Mouse (Mus musculus): ENCODE results near the gene B3gnt3.

The B3gnt3 gene

GRCm38 (mm10) chr8:71679116-71679515 lies 22.5 kb downstream of the B3gnt3 start:
- no peak for DNase-seq (ENCODE audit: low read depth, low spot score)

DNA sequence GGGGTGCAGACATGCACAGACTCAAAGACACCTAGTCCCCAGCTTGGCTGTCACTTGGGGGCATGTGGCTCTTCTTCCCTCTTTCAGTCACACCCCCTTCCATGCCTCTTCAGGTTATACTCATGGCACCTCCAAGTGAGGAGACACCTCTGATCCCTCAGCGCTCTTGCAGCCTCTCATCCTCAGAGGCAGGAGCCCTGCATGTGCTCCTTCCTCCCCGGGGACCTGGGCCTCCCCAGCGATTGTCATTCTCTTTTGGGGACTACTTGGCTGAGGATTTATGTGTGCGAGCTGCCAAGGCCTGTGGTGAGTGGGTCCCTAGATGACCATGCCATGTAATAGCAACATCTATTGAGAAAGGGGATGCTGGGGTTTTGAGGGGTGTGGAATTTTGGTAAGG lies 23.4 kb downstream of the B3gnt3 start:
- DNase-seq (ENCODE audit: low read depth, low spot score) = no peak

DNA sequence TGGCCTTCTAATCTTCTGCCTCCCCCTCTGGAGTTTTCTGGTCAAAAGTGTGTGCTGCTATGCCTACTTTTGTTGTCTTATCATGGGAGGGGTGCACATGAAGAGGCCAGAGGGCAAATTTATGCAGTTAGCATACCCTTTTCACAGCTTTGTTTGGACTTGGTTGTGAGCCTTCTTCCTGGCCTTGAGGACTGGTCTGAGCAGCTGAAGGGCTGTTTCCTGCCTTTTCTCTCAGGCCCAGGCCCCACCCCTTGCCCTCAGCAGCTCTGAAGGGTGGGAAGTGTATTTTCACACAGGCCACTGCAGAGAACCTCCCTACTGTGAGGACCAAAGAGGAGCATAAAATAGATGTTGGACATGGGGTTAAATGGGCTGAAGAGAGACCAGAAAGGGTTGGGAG lies 24.0 kb downstream of the B3gnt3 start:
- DNase-seq (ENCODE audit: low read depth, low spot score) = no peak

- no peak for DNase-seq (ENCODE audit: low read depth, low spot score)
Observed at GRCm38 (mm10) chr8:71676803-71677202, 24.8 kb downstream of the B3gnt3 start.

DNA sequence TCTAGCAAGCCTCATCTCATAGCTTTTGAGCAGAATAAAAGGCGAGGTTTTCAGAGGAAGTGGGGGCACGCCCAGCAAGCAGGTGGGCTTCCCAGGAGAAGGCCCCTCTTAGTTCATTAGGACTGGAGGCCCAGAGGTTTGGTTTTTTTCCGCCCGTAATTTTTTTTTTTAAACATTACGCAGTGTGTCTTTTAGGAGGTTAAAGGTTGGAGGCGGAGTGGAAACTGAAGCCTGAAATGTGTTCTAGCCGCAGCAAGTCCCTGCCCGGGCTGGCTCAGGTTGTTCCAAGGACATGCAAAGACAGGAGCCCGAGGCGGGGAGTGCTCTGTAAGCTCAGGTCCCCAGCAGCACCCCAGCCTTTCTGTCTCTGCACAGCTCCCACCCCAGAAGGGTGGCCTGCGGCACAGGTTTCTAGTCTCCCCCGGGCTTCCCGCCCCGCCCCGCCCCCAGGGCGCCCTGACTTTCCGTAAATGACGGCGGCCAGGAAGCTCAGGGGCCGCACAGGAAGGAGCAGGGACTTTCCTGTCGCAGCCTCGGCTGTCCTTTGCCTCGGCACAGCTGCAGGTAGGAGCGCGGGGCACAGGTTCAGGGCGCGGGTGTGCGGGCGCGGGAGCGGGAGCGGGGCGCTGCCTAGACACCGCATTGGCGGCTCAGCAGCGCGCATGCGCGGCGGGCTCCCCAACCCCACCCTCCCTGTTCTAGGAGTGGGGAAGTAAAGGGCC lies 25.4 kb downstream of the B3gnt3 start, which contains the start of gene Jak3:
Gene Jak3, plus strand, starts transcription at position 277 of the 722 bp plus-strand sequence.
- peak; percentile 46 for DNase-seq (ENCODE audit: low read depth, low spot score)

DNA sequence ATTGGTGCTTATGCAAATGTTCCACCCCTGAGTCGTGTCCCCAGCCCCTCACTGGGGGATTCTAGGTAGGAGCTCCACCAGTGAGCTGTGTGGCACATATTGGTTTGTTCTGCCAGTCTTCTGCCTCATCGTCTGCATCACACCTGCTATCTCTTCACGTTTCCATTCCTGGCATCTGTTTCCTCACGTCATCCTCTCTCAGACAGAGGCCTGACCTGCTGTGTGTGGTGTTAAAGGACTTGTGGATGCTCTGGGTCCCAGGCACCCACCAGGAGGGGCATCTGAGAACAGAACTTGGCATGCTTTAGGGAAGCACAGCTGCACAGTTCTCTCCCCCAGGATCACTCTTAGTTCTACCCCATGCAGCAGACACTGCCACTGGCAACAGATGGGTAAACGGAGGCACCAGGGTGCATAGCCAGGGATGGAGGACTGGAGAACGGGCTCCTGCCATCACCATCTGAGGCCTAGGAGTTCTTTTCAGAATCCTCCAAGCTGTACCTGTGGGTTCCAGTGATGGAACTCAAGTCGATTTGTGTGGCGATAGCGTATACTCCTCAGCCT lies 26.1 kb downstream of the B3gnt3 start:
- no peak for DNase-seq (ENCODE audit: low read depth, low spot score)

DNA sequence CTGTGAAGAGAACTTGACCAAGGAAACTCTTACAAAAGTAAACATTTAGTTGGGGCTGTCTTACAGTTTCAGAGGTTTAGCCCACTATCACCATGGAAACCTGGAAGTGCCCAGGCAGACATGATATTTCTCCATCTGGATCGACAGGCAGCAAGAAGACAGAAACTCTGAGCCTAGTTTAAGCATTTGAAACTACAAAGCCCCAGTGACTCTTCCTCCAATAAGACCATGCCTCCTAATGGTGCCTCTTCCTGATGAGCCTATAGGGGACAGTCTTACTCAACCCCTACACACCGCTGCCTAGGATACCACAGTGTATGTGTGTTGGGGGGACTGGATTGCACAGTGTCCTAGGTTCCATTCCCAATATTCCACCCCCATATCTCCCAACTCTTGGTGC lies 27.5 kb downstream of the B3gnt3 start:
- no peak for DNase-seq (ENCODE audit: low read depth, low spot score)

- DNase-seq (ENCODE audit: low read depth, low spot score) = no peak
Observed at GRCm38 (mm10) chr8:71672168-71672735, 29.3 kb downstream of the B3gnt3 start.

DNA sequence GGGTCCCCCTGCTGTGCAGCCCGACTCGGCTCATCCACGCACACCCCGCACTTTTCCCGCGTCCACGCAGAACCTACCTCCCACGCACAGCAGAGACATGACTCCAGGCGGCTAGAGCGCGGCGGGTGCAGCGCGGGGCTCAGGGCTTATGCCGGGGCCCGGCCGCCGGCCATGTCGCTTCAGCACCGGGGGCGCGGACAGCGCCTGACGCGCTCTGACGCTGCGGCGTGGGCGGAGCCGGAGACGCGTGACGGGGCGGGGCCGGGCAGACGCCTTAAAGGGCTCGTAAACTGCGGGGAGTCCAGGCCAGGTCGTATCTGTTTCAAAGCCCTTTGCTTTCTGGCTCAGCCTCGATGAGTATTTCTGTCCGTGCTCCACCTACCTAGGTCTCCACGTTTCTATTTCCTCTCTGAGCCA lies 30.0 kb downstream of the B3gnt3 start, which contains the start of gene Unc13a:
Gene Unc13a, minus strand, starts transcription at position 209 of the 417 bp plus-strand sequence.
- DNase-seq (ENCODE audit: low read depth, low spot score) = peak; percentile 83

GRCm38 (mm10) chr8:71670621-71671548 lies 30.7 kb downstream of the B3gnt3 start:
- DNase-seq (ENCODE audit: low read depth, low spot score) = no peak

DNA sequence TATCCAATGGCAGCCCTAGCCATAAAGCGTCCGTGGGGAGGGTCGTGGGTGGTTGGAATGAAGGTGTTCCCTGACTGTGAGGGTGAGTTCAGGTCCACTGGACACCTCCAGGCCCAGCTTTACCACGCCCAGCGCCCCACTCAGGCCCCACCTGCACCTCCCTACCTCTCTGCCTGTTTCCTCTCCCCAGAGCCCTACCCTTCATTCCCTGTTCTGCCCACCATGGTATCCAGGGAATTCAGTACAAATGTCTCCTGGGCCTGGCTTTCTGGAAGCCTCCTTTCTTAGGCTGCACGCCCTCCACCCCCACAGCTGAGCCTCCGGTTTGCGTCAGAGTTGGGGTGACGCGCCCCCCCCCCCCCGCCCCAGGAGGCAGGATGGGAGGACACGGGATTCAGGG lies 31.4 kb downstream of the B3gnt3 start:
- no peak for DNase-seq (ENCODE audit: low read depth, low spot score)

GRCm38 (mm10) chr8:71668220-71668975 lies 33.2 kb downstream of the B3gnt3 start:
- no peak for DNase-seq (ENCODE audit: low read depth, low spot score)

GRCm38 (mm10) chr8:71667256-71667655 lies 34.3 kb downstream of the B3gnt3 start:
- no peak for DNase-seq (ENCODE audit: low read depth, low spot score)

DNA sequence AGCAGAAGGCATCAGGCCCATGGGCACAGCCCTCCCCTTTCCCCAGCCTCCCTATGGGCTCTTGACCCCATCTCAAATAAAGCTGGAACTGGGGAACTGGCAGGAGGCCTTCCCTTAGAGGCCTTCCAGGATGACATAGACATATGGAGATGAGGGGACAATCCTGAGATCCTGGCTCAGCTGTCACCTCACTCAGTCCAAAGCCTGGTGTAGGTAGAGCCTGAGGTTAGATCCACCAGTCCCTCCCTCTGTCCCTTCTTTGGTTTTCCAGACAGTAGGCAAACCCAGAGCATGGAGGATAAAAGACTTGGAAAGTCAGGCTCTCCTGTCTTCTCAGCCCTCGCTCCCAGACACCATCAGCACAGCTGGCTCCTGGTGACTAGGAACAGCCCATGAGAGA lies 34.7 kb downstream of the B3gnt3 start:
- DNase-seq (ENCODE audit: low read depth, low spot score) = no peak

DNA sequence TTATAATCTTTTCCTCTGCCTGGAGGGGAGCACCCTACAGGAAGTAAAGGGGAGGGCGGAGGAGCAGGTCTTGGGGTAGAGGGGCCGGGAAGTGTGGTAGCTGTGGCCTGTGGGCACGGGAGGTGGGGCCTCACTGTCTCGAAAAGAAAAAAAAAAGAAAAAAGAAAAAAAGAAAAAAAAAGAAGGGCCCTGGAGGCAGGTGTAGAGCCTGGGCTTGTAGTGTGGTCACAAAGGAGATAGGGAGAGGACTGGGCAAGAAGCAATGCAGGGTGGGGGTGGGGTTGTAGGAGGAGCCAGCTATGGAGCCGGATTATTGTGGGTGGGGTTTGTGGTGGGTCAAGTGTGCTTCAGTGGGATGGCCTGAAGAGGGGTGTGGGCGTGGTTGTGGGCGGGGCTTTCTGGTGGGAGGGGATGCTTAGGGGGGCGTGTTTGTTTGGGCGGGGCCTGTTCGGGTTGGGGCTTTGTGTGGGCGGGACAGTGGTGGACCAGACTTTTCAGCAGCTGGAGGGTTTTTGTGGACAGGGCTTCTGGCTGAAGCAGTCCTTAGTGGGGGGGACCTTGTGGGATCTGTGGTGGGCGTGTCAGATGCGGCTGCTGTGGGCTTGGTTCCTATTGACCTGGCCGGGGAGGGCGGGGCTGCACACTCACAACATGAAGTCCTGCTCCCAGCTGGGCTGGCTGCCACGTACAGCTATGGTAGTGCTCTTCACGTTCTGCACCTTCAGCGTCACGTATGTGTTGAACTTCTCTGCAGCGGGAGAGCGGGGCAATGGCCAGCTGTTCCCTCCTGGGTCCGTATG lies 36.1 kb downstream of the B3gnt3 start:
- no peak for DNase-seq (ENCODE audit: low read depth, low spot score)

- peak; percentile 69 for DNase-seq (ENCODE audit: low read depth, low spot score)
Observed at GRCm38 (mm10) chr8:71660325-71661120, 41.1 kb downstream of the B3gnt3 start.

DNA sequence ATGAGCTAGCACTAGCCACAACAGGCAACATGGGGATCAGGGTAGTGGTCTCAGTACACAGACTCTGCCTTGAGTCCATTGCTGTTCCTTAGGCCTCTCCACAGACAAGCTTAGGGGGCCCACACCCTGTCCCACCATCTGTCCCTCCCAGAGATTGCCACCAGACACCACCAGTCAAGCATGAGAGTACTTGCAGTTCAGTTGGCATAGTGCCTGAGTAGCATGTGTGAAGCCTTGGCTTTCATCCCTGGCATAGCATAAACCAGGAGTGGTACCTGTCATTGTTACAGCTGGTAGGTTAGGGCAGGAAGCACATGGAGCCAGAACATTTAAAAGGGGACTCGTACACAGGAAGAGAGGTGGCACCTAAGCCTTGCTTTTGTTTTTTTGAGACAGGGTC lies 41.8 kb downstream of the B3gnt3 start:
- DNase-seq (ENCODE audit: low read depth, low spot score) = no peak

GRCm38 (mm10) chr8:71658515-71659049 lies 43.0 kb downstream of the B3gnt3 start:
- no peak for DNase-seq (ENCODE audit: low read depth, low spot score)

DNA sequence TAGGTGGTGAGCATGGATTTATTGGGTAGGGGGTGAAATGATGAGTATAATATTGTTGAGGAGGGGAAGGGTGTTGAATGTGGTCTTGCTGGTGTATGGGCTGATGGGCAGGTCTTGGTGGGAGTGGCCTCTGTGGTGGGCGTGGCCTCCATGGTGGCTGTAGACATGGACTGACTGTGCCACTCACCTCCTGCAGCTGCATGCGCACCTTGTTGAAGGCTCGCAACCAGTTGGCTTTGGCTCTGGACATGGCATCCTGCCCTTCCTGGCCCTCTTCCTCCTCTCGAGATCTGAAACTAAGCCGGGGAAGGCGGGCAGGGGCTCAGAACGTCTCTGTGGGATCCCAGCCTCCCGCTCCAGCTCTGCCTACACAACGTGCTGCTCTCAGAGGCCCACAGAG lies 43.8 kb downstream of the B3gnt3 start:
- no peak for DNase-seq (ENCODE audit: low read depth, low spot score)
